Mouse (Mus musculus) MEL (cell line): ENCODE measurements around the gene Fmnl2.

ENCODE experiments used
- CHD2 ChIP-seq: IDR thresholded peaks from 2 replicates; pipeline ENCODE4 v1.6.1; 2011; ENCODE audit warnings: low read length, improper control_type of control experiment
- CTCF ChIP-seq, 3 experiments: IDR thresholded peaks in 2 of 3; conservative IDR thresholded peaks in 1 of 3; 2 replicates each; pipeline ENCODE4 v1.5.1; 2011 to 2012; ENCODE audit warnings: low read length in 3 of 3, low read depth in 2 of 3, mild to moderate bottlenecking in 2 of 3, improper control_type of control experiment in 1 of 3, inconsistent platforms in 1 of 3, mixed read lengths in 1 of 3, moderate library complexity in 1 of 3; ENCODE audit not compliant: control insufficient read depth in 1 of 3, insufficient read depth in 1 of 3, poor library complexity in 1 of 3, severe bottlenecking in 1 of 3
- E2F4 ChIP-seq: IDR thresholded peaks from 2 replicates; pipeline ENCODE4 v1.6.1; 2011; ENCODE audit warnings: low read depth, low read length, improper control_type of control experiment, borderline replicate concordance
- ELF1 ChIP-seq: IDR thresholded peaks from 2 replicates; pipeline ENCODE4 v1.6.1; 2014; ENCODE audit warnings: low read depth, mild to moderate bottlenecking, inconsistent platforms, low read length, improper control_type of control experiment, moderate library complexity
- MXI1 ChIP-seq: IDR thresholded peaks from 2 replicates; pipeline ENCODE4 v1.6.1; 2011; ENCODE audit warnings: mild to moderate bottlenecking, low read depth, low read length, improper control_type of control experiment
- NELFE ChIP-seq: IDR thresholded peaks from 2 replicates; pipeline ENCODE4 v1.6.1; 2011; ENCODE audit warnings: low read depth, low read length, improper control_type of control experiment
- POLR2A ChIP-seq, 2 experiments: IDR thresholded peaks; 2 replicates each; pipeline ENCODE4 v1.6.1; 2011 to 2012; ENCODE audit warnings: low read length in 2 of 2, mild to moderate bottlenecking in 2 of 2, control low read depth in 1 of 2, improper control_type of control experiment in 1 of 2, low read depth in 1 of 2, moderate library complexity in 1 of 2; ENCODE audit not compliant: control insufficient read depth in 1 of 2, insufficient read depth in 1 of 2, poor library complexity in 1 of 2
- SIN3A ChIP-seq: IDR thresholded peaks from 2 replicates; pipeline ENCODE4 v1.6.1; 2012; ENCODE audit warnings: low read length, improper control_type of control experiment, inconsistent platforms
- SMC3 ChIP-seq: IDR thresholded peaks from 2 replicates; pipeline ENCODE4 v1.6.1; 2011; ENCODE audit warnings: low read depth, low read length, improper control_type of control experiment
- TAL1 ChIP-seq: IDR thresholded peaks from 2 replicates; pipeline ENCODE4 v1.6.1; 2012; ENCODE audit warnings: mild to moderate bottlenecking, inconsistent platforms, low read length, moderate library complexity, mixed read lengths
- TCF12 ChIP-seq: IDR thresholded peaks from 2 replicates; pipeline ENCODE4 v1.6.1; 2014; ENCODE audit warnings: low read depth, mild to moderate bottlenecking, inconsistent platforms, low read length, improper control_type of control experiment, moderate library complexity
- USF1 ChIP-seq: IDR thresholded peaks from 2 replicates; pipeline ENCODE4 v1.6.1; 2014; ENCODE audit warnings: low read depth, mild to moderate bottlenecking, inconsistent platforms, low read length, improper control_type of control experiment, moderate library complexity

DNA sequence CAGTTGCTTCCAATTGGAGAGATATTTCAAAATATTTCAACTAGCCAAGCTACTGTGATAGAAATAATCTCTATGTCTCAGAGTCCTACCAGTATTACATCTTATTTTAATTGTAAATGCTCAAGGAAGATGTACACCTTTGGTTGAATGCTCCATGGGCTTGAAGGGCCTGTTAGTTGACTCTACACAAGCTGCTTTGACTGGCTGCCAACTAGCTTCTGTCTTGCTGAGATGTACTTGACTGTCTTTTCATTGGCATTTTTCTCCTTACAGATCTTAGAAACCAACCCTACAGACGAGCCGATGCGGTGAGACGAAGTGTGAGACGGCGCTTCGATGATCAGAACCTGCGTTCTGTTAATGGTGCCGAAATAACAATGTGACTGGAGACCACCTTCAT lies 273.9 kb downstream of the Fmnl2 start:
- no peak for TF ChIP-seq SMC3
- no peak for TF ChIP-seq TAL1
- no peak for TF ChIP-seq E2F4
- TF ChIP-seq SIN3A = no peak
- no peak for TF ChIP-seq POLR2A (IDR thresholded peaks at IDR 0.05; ENCODE audit: control insufficient read depth in 1 of 2, insufficient read depth in 1 of 2, low read depth in 1 of 2, low read length in 2 of 2, poor library complexity in 1 of 2)
- TF ChIP-seq MXI1 = no peak
- no peak for TF ChIP-seq ELF1
- TF ChIP-seq CTCF (IDR thresholded peaks at IDR 0.05 in 2 of 3, conservative IDR thresholded peaks at IDR 0.05 in 1 of 3; ENCODE audit: control insufficient read depth in 1 of 3, insufficient read depth in 1 of 3, low read depth in 2 of 3, low read length in 3 of 3, poor library complexity in 1 of 3, severe bottlenecking in 1 of 3) = no peak
- TF ChIP-seq USF1 = no peak
- no peak for TF ChIP-seq NELFE
- no peak for TF ChIP-seq CHD2
- TF ChIP-seq TCF12 = no peak
